27 mouse cellular contexts compared by ENCODE assay signal in the genomic region with DNA sequence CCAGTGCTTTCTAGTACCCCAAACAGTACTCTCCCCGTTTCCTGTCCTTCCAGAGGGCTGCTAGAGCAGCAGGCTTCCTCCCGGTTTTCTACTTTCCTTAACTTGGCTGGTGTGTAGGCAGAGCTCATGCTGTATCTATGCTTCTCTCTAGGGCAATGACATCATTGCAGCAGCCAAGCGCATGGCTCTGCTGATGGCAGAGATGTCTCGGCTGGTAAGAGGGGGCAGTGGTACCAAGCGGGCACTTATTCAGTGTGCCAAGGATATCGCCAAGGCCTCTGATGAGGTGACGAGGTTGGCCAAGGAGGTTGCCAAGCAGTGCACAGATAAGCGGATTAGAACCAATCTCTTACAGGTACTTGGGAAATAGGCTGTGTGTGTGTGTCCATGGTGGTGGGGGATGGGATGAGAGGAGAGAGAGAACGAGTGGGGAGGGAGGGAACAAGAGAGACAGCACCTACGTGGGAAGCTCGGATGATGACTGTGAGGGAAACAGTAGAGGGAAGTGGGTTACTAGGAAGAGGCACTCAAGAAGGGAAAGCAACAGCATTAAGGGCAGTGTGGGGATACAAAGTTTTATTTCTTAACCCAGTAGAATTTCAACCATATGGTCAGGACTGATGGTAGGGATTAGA. TPM values are rescaled to one million over a fixed set of nuclear protein-coding genes. Genes with fewer than 3 reads are reported as not detected.
DNase-seq lines count a peak whose midpoint lies in the region; ATAC-seq and TF ChIP-seq lines count a peak whose summit lies in the region.
"Had no signal": no experiment of that assay in that cellular context is flagged by ENCODE, and none has a peak within 500 bp of the region (broad histone marks: within the 10 kb centered on the region; RNA-seq: fewer than 3 reads in every experiment).

No protein-coding gene starts in this region.

- ATAC-seq in heart, embryonic 13.5 days (ENCODE audit: extremely low read depth, insufficient number of reproducible peaks, low FRiP score, low TSS enrichment): no peak
- no peak for ATAC-seq in cerebellum, adult (ENCODE audit: insufficient number of reproducible peaks, low FRiP score, low TSS enrichment)
- ATAC-seq: activated CD4-positive, CD25-positive, alpha-beta regulatory T cell, adult 4 months; forebrain, postnatal 0 days; midbrain, embryonic 15.5 days had no signal

- DNase-seq in heart, postnatal 10 days: no peak
- peak; percentile 27 to 49 for DNase-seq in left cerebral cortex, adult 18-20 months (ENCODE audit: low spot score in 2 of 2)
- no peak for DNase-seq in left cerebral cortex, adult 11 months (ENCODE audit: low spot score)
- peak; percentile 75 for DNase-seq in brain, adult 2 months (ENCODE audit: low read depth, low spot score)
- DNase-seq: adrenal gland, postnatal 36 days; cerebellum, adult 11-12 months; cerebellum, postnatal 14 days; forebrain, postnatal 0 days; gastrocnemius, postnatal 10 days; kidney, adult 11 months; kidney, postnatal 36 days; layer of hippocampus, adult 9-11 months; lung, postnatal 4 days; retina, postnatal 1 day; thymus, adult 18-20 months; thymus, postnatal 36 days had no signal

- 75% methylated on average over 11 of the region's 11 CpGs for WGBS in heart, embryonic 13.5 days

- intact Hi-C loops in heart, postnatal 10 days (cut with DNase I): no loop called here

- no peaks in the 10 kb centered on the region for H3K27me3 ChIP-seq in heart, embryonic 13.5 days (replicated peaks)
- H3K27me3 ChIP-seq: embryonic facial prominence, embryonic 12.5 days; heart, embryonic 12.5 days; kidney, embryonic 15.5 days; midbrain, embryonic 15.5 days; neural tube, embryonic 13.5 days had no signal

- no peak for TF ChIP-seq CTCF in cortical plate, adult 2 months (IDR thresholded peaks at IDR 0.05; ENCODE audit: extremely low read depth, insufficient read depth, low read length)

- no peak for TF ChIP-seq POLR2A in cortical plate, adult 2 months (IDR thresholded peaks at IDR 0.05; ENCODE audit: extremely low read depth, insufficient read depth, low read length)

- H3K36me3 ChIP-seq in heart, embryonic 13.5 days: peaks cover 99% of the 10 kb centered on the region
- H3K36me3 ChIP-seq: midbrain, embryonic 15.5 days had no signal

- H3K4me3 ChIP-seq in heart, embryonic 13.5 days: no peak overlapping the region
- 0 out of 2 replicates have a peak overlapping the region, but pooled peaks have one; percentile 6 for H3K4me3 ChIP-seq in cortical plate, adult 2 months (ENCODE audit: insufficient read depth, low read length)
- H3K4me3 ChIP-seq: embryonic facial prominence, embryonic 12.5 days; heart, embryonic 12.5 days; hindbrain, embryonic 10.5 days; kidney, embryonic 15.5 days; midbrain, embryonic 15.5 days; myocyte; neural tube, embryonic 13.5 days had no signal

- no peak overlapping the region for H3K4me2 ChIP-seq in heart, embryonic 13.5 days
- H3K4me2 ChIP-seq: embryonic facial prominence, embryonic 12.5 days; heart, embryonic 12.5 days; kidney, embryonic 15.5 days; midbrain, embryonic 15.5 days; neural tube, embryonic 13.5 days had no signal

- no peak overlapping the region for H3K9ac ChIP-seq in heart, embryonic 13.5 days
- H3K9ac ChIP-seq: embryonic facial prominence, embryonic 12.5 days; forebrain, postnatal 0 days; heart, embryonic 12.5 days; kidney, embryonic 15.5 days; midbrain, embryonic 15.5 days; neural tube, embryonic 13.5 days had no signal

- 0 out of 2 replicates have a peak overlapping the region, but pooled peaks have one; percentile 20 for H3K27ac ChIP-seq in heart, embryonic 13.5 days (replicated peaks)
- H3K27ac ChIP-seq in cortical plate, adult 2 months (ENCODE audit: insufficient read depth, low read length): peak overlapping the region; percentile 64
- H3K27ac ChIP-seq: embryonic facial prominence, embryonic 12.5 days; hindbrain, embryonic 10.5 days; kidney, embryonic 15.5 days; midbrain, embryonic 15.5 days; neural tube, embryonic 13.5 days had no signal

- H3K9me3 ChIP-seq in heart, embryonic 13.5 days: no peaks in the 10 kb centered on the region
- H3K9me3 ChIP-seq: embryonic facial prominence, embryonic 12.5 days; heart, embryonic 12.5 days; hindbrain, embryonic 10.5 days; kidney, embryonic 15.5 days; midbrain, embryonic 15.5 days; neural tube, embryonic 13.5 days had no signal

- H3K4me1 ChIP-seq in heart, embryonic 13.5 days: peaks cover 20% of the 10 kb centered on the region
- peaks cover 4% of the 10 kb centered on the region for H3K4me1 ChIP-seq in cortical plate, adult 2 months (ENCODE audit: control insufficient read depth, insufficient read depth, low read length)
- H3K4me1 ChIP-seq: midbrain, embryonic 15.5 days had no signal

RNA-seq across cellular contexts. Expression of gene Ap3m1, which starts 23.2 kb away (rescaled TPM):
- polyA plus RNA-seq in heart, embryonic 13.5 days (2015; fragmentation: Nextera tagmentation; extraction: Ambion mirVana): 59.6 and 64.6 TPM in 2 replicates
- total RNA-seq in heart, postnatal 10 days (2021): 10 to 100 TPM; 60.3 to 82.0 TPM
- total RNA-seq in left cerebral cortex, adult 18-20 months (2021): 10 to 100 TPM; 64.8 to 67.4 TPM
- 64.9 and 65.8 TPM in 2 replicates for polyA plus RNA-seq in cortical plate, adult 2 months (2012; rRNA removed)

RNA-seq across cellular contexts. Expression of gene Adk, which starts 23.2 kb away (rescaled TPM):
- 242 and 253 TPM in 2 replicates for polyA plus RNA-seq in heart, embryonic 13.5 days (2015; fragmentation: Nextera tagmentation; extraction: Ambion mirVana)
- total RNA-seq in heart, postnatal 10 days (2021): 100 to 1,000 TPM; 157 to 165 TPM
- 10 to 100 TPM; 65.1 to 77.9 TPM for total RNA-seq in left cerebral cortex, adult 18-20 months (2021)
- 64.1 and 65.2 TPM in 2 replicates for polyA plus RNA-seq in cortical plate, adult 2 months (2012; rRNA removed)

Comparison
In these comparisons a context has a peak if more than half of its experiments do, and no peak if none do; other contexts are left out.
1. DNase-seq: peak in left cerebral cortex, adult 18-20 months (2 of 2) and brain, adult 2 months (single experiment); none in heart, postnatal 10 days (0 of 2) and left cerebral cortex, adult 11 months (single experiment).